Mouse (Mus musculus) lung, embryonic 16.5 days (tissue): ENCODE measurements at regions not wholly inside any gene's neighbourhood (a gene's known extent, or its start where the extent isn't known, plus 50 kb on each side); places are given as distances from the start of the nearest gene placed in this dataset.

ENCODE experiments used
- ATAC-seq: fragments of 200-750 bp; cut with Nextera tagmentation; 2 replicates; pipeline ENCODE4 v1.8.0; 2017; ENCODE audit warnings: low read depth, mild to moderate bottlenecking, moderate library complexity
- H3K27ac ChIP-seq: fragments of 300-500 bp; sonication (generic); 2 replicates; pipeline ENCODE4 v1.5.1; 2014; ENCODE audit warnings: mild to moderate bottlenecking, control low read depth, low read length
- H3K27me3 ChIP-seq: fragments of 300-500 bp; sonication (generic); 2 replicates; pipeline ENCODE4 v1.6.1; 2014; ENCODE audit warnings: low read depth, low read length, mixed read lengths; ENCODE audit not compliant: control insufficient read depth, insufficient read depth
- H3K36me3 ChIP-seq: fragments of 300-500 bp; sonication (generic); 2 replicates; pipeline ENCODE4 v1.6.1; 2014; ENCODE audit warnings: low read length; ENCODE audit not compliant: control insufficient read depth, insufficient read depth
- H3K4me1 ChIP-seq: fragments of 300-500 bp; sonication (generic); replicated peaks from 2 replicates; pipeline ENCODE4 v1.6.1; 2014; ENCODE audit warnings: low read length, mixed read lengths; ENCODE audit not compliant: control insufficient read depth, insufficient read depth
- H3K4me2 ChIP-seq: fragments of 300-500 bp; sonication (generic); 2 replicates; pipeline ENCODE4 v1.6.1; 2014; ENCODE audit warnings: low read depth, low read length, control low read depth
- H3K4me3 ChIP-seq: fragments of 300-500 bp; sonication (generic); 2 replicates; pipeline ENCODE4 v1.5.1; 2014; ENCODE audit warnings: mild to moderate bottlenecking, low read length, control low read depth
- H3K9ac ChIP-seq: fragments of 300-500 bp; sonication (generic); 2 replicates; pipeline ENCODE4 v1.6.1; 2014; ENCODE audit warnings: low read length, control low read depth
- H3K9me3 ChIP-seq: fragments of 300-500 bp; sonication (generic); 2 replicates; pipeline ENCODE4 v1.6.1; 2016; ENCODE audit warnings: low read length; ENCODE audit not compliant: control insufficient read depth
- WGBS: fragments of 180-500 bp; shearing (Covaris S2); extraction: QIAGEN DNeasy Blood & Tissue Kit; methylation state at CpG from one replicate; pipeline ENCODE4 v1.1.7; 2014; 5-methylcytosine and 5-hydroxymethylcytosine counted together

- no peaks in the 10 kb centered on the region; the same call in 1 of the 2 replicates for H3K27me3 ChIP-seq
- 87% methylated on average over 5 of the region's 5 CpGs for WGBS
Observed at GRCm38 (mm10) chr8:26921531-26922177, 55.5 kb upstream of the Zfp703 start.

GRCm38 (mm10) chr8:26922178-26922540, 55.0 kb upstream of the Zfp703 start:
- no peak overlapping the region for H3K9ac ChIP-seq
- ATAC-seq: no peak
- H3K27ac ChIP-seq: no peak overlapping the region
- H3K4me2 ChIP-seq: no peak overlapping the region
- no peaks in the 10 kb centered on the region; the same call in 1 of the 2 replicates for H3K27me3 ChIP-seq
- H3K9me3 ChIP-seq: no peaks in the 10 kb centered on the region
- 88% methylated on average over 5 of the region's 5 CpGs for WGBS
- no peaks in the 10 kb centered on the region for H3K4me1 ChIP-seq
- no peaks in the 10 kb centered on the region for H3K36me3 ChIP-seq
- H3K4me3 ChIP-seq: no peak overlapping the region

More at GRCm38 (mm10) chr8:26921531-26922177, 55.5 kb upstream of the Zfp703 start:
- no peak overlapping the region for H3K4me2 ChIP-seq
- H3K36me3 ChIP-seq: no peaks in the 10 kb centered on the region
- H3K9me3 ChIP-seq: no peaks in the 10 kb centered on the region
- ATAC-seq: no peak
- H3K4me3 ChIP-seq: no peak overlapping the region
- no peaks in the 10 kb centered on the region for H3K4me1 ChIP-seq
- no peak overlapping the region for H3K9ac ChIP-seq
- H3K27ac ChIP-seq: no peak overlapping the region

GRCm38 (mm10) chr8:26923166-26923565, 54.0 kb upstream of the Zfp703 start:
- no peak overlapping the region for H3K4me2 ChIP-seq
- no peak; the same call in 1 of the 2 replicates for ATAC-seq
- 35% methylated on average over 8 of the region's 8 CpGs for WGBS
- no peaks in the 10 kb centered on the region for H3K9me3 ChIP-seq
- no peaks in the 10 kb centered on the region; the same call in 1 of the 2 replicates for H3K27me3 ChIP-seq
- H3K27ac ChIP-seq: no peak overlapping the region
- no peaks in the 10 kb centered on the region for H3K36me3 ChIP-seq
- H3K4me3 ChIP-seq: no peak overlapping the region
- no peaks in the 10 kb centered on the region for H3K4me1 ChIP-seq
- H3K9ac ChIP-seq: no peak overlapping the region
